Mouse (Mus musculus) heart, adult 2 months (tissue): ENCODE measurements around the gene Krtap17-1.

Source experiments
- CTCF ChIP-seq: fragments of 200-600 bp; IDR thresholded peaks from 2 replicates; pipeline ENCODE4 v1.8.1; 2022; ENCODE audit warnings: antibody characterized with exemption, mild to moderate bottlenecking, moderate library complexity
- EP300 ChIP-seq: fragments of 200-500 bp; IDR thresholded peaks from 2 replicates; pipeline ENCODE4 v1.6.1; 2011; ENCODE audit warnings: low read depth, low read length, control low read depth; ENCODE audit not compliant: insufficient read depth

DNA sequence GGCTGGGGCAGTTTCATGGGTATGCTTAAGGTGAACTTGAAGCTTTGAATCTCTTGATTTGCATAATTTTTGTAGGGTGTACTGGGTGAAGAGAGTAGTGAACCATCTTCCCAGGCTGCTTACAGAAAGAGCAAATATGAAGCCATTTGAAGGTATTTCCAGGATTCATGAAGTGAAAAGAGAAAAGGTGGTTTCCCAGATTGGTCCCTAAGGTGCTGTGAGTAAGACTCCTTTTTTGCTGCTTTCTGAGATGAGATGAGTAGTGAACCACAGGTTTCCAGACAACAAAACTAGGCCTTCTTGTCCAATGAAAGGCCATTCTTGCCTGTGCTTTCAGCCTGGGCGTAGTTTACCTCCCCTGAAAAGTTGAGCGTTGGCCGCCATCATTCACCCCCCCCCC, 5.3 kb downstream of the Krtap17-1 start:
- TF ChIP-seq EP300 (no peak), CTCF (no peak)
